Mouse (Mus musculus) myocyte (in vitro differentiated cells): ENCODE measurements at regions not wholly inside any gene's neighbourhood (a gene's known extent, or its start where the extent isn't known, plus 50 kb on each side); places are given as distances from the start of the nearest gene placed in this dataset.

Experiments
- H3K27me3 ChIP-seq: one replicate; pipeline ENCODE4 v1.6.1; 2011; ENCODE audit not compliant: control insufficient read depth, insufficient read depth, insufficient read length
- H3K36me3 ChIP-seq: one replicate; pipeline ENCODE4 v1.6.1; 2011; ENCODE audit not compliant: control insufficient read depth, insufficient read depth
- H3K4me2 ChIP-seq: one replicate; pipeline ENCODE4 v1.6.1; 2011; ENCODE audit warnings: low read depth, control low read depth
- H3K4me3 ChIP-seq: one replicate; pipeline ENCODE4 v1.5.1; 2011; ENCODE audit warnings: mild to moderate bottlenecking, control low read depth, moderate library complexity
- H3K79me2 ChIP-seq: one replicate; pipeline ENCODE4 v1.6.1; 2011; ENCODE audit not compliant: control insufficient read depth, insufficient read depth
- H3ac ChIP-seq: one replicate; pipeline ENCODE4 v1.6.1; 2011; ENCODE audit not compliant: control insufficient read depth, insufficient read length
- CEBPB ChIP-seq: IDR thresholded peaks from 2 replicates; pipeline ENCODE4 v1.6.1; 2011; ENCODE audit warnings: mild to moderate bottlenecking, moderate library complexity; ENCODE audit not compliant: poor library complexity, insufficient read depth, severe bottlenecking
- E2F4 ChIP-seq: IDR thresholded peaks from one replicate; pipeline ENCODE4 v1.6.1; 2011; ENCODE audit warnings: mild to moderate bottlenecking, control low read depth, moderate library complexity; ENCODE audit not compliant: insufficient read depth
- MAX ChIP-seq: IDR thresholded peaks from one replicate; pipeline ENCODE4 v1.6.1; 2011; ENCODE audit warnings: low read depth, mild to moderate bottlenecking, control low read depth
- MYOD1 ChIP-seq, 3 experiments: IDR thresholded peaks; one replicate each; pipeline ENCODE4 v1.6.1; 2011; ENCODE audit warnings: control low read depth in 2 of 3, low read depth in 2 of 3, mild to moderate bottlenecking in 2 of 3, moderate library complexity in 1 of 3; ENCODE audit not compliant: insufficient read length in 2 of 3, control insufficient read depth in 1 of 3
- MYOG ChIP-seq, 3 experiments: IDR thresholded peaks; one replicate each; pipeline ENCODE4 v1.6.1; 2011; ENCODE audit warnings: control low read depth in 2 of 3, low read depth in 2 of 3, mild to moderate bottlenecking in 2 of 3; ENCODE audit not compliant: insufficient read length in 2 of 3, control insufficient read depth in 1 of 3, insufficient read depth in 1 of 3
- POLR2A ChIP-seq: IDR thresholded peaks from one replicate; pipeline ENCODE4 v1.6.1; 2011; ENCODE audit warnings: low read depth, mild to moderate bottlenecking, control low read depth, moderate library complexity; ENCODE audit not compliant: insufficient read length
- POLR2AphosphoS2 ChIP-seq: IDR thresholded peaks from one replicate; pipeline ENCODE4 v1.6.1; 2011; ENCODE audit warnings: low read depth, control low read depth; ENCODE audit not compliant: insufficient read length
- REST ChIP-seq: IDR thresholded peaks from one replicate; pipeline ENCODE4 v1.6.1; 2011; ENCODE audit warnings: mild to moderate bottlenecking, control low read depth, moderate library complexity; ENCODE audit not compliant: insufficient read depth, insufficient read length
- SRF ChIP-seq: IDR thresholded peaks from one replicate; pipeline ENCODE4 v1.6.1; 2011; ENCODE audit warnings: low read depth; ENCODE audit not compliant: control insufficient read depth, insufficient read length
- TCF12 ChIP-seq: IDR thresholded peaks from one replicate; pipeline ENCODE4 v1.6.1; 2011; ENCODE audit warnings: mild to moderate bottlenecking, control low read depth; ENCODE audit not compliant: poor library complexity, insufficient read depth, severe bottlenecking
- TCF3 ChIP-seq: IDR thresholded peaks from one replicate; pipeline ENCODE4 v1.6.1; 2011; ENCODE audit warnings: low read depth, control low read depth; ENCODE audit not compliant: insufficient read length
- USF1 ChIP-seq: IDR thresholded peaks from one replicate; pipeline ENCODE4 v1.6.1; 2011; ENCODE audit warnings: low read depth, mild to moderate bottlenecking, control low read depth, moderate library complexity

DNA sequence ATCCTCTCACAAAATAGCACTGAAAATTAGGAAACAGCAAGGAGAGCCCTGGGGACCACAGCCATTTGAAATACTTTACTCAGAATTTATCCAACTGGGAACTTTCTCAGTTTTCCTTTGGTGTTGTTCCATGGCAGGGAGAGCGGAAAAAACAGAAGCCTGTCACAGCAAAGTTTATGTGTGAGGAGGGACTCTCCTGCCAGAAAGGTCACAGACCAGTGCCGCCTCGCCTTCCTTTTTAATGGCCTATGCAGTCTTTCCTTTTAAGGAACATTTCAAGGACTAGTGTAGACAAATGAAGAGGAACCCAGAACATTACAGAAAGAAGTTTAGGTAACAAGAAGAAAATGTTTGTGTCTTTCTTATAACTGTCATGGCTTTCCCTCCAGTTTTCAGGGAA, 406.3 kb upstream of the Gm11114 start:
- no peak overlapping the region for H3ac ChIP-seq
- no peaks in the 10 kb centered on the region for H3K27me3 ChIP-seq
- no peaks in the 10 kb centered on the region for H3K79me2 ChIP-seq
- TF ChIP-seq CEBPB (no peak), TCF3 (no peak)
- H3K4me3 ChIP-seq = no peak overlapping the region
- H3K4me2 ChIP-seq = no peak overlapping the region
- H3K36me3 ChIP-seq = no peaks in the 10 kb centered on the region

DNA sequence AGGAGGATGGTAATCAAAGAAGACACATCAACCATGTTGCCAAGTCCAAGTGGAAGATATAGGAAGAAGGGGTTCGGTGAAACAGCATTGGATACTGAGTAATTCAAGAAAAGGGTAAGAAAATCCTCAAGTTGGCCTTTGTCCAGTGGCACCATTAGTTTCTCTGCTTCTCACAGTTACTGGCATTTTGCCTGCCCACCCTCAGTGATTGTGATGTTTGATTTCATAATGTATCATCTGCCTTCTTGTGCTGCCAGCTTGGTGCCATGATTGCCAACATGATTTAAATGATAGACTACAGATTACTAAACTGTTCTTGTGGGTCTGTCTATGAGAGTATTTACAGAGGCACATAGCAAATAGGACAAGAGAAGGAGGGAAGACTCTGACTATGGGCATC, 399.3 kb upstream of the Gm11114 start:
- Histone ChIP-seq H3K79me2 (no peaks in the 10 kb centered on the region), H3K4me3 (no peak overlapping the region)
- TF ChIP-seq TCF3 (no peak), SRF (no peak), USF1 (no peak), CEBPB (no peak), TCF12 (no peak), POLR2AphosphoS2 (no peak), MAX (no peak), REST (no peak), POLR2A (no peak), MYOD1 (IDR thresholded peaks at IDR 0.05; ENCODE audit: control insufficient read depth in 1 of 3, insufficient read length in 2 of 3, low read depth in 2 of 3) (no peak), E2F4 (no peak), MYOG (IDR thresholded peaks at IDR 0.05; ENCODE audit: control insufficient read depth in 1 of 3, insufficient read depth in 1 of 3, insufficient read length in 2 of 3, low read depth in 2 of 3) (no peak)

DNA sequence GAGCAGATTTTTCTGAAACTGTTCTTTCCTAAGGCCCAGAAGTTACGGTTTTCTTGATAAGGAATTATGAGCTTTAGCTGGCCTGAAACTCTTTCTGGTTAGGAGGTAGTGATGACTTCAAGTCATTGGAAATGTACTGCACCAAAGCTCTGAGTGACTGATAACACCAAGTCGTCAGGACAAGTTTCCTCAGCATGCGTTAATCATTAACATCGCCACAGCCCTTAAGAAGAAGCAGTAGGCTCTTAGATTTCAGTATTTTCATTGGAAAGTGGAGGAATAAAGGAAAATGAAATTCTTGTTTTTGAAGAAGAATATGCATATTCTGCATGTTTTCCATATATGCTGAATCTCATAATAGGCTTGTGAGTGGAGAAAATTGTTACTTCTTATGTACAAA, 390.3 kb upstream of the Gm11114 start:
- H3K36me3 ChIP-seq = no peaks in the 10 kb centered on the region
- TF ChIP-seq MAX (no peak), MYOG (IDR thresholded peaks at IDR 0.05; ENCODE audit: control insufficient read depth in 1 of 3, insufficient read depth in 1 of 3, insufficient read length in 2 of 3, low read depth in 2 of 3) (no peak), REST (no peak), SRF (no peak), TCF12 (no peak), POLR2AphosphoS2 (no peak), USF1 (no peak)
- H3K79me2 ChIP-seq = no peaks in the 10 kb centered on the region
- H3K27me3 ChIP-seq = no peaks in the 10 kb centered on the region
- no peak overlapping the region for H3ac ChIP-seq
- no peak overlapping the region for H3K4me2 ChIP-seq
- no peak overlapping the region for H3K4me3 ChIP-seq

More for the DNA sequence above, 399.3 kb upstream of the Gm11114 start:
- Histone ChIP-seq H3ac (no peak overlapping the region), H3K4me2 (no peak overlapping the region), H3K36me3 (no peaks in the 10 kb centered on the region), H3K27me3 (no peaks in the 10 kb centered on the region)

DNA sequence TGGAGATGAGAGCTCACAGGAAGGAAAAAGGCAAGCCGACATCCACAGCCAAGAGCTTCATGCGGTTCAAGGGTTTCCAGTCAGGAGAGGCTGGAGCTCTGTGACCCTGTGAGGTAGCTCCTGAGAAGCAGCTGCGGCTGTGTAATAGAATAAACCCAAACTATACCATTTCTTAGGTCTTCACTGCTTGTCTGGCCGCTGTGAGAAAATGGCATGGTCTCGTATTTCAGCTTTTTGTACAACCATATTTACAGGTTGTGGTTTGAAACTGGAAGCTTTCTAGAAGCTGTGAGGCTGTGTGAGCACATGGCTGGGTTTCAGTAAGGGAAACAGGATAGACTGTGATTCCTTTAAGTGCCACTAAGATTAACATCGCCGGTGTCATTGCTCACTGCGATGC, 388.6 kb upstream of the Gm11114 start:
- Histone ChIP-seq H3K27me3 (no peaks in the 10 kb centered on the region), H3ac (no peak overlapping the region), H3K36me3 (no peaks in the 10 kb centered on the region), H3K4me3 (no peak overlapping the region), H3K79me2 (no peaks in the 10 kb centered on the region), H3K4me2 (peak overlapping the region; percentile 45)
- TF ChIP-seq CEBPB (no peak), MYOD1 (IDR thresholded peaks at IDR 0.05; ENCODE audit: control insufficient read depth in 1 of 3, insufficient read length in 2 of 3, low read depth in 2 of 3) (no peak), TCF3 (no peak), MYOG (IDR thresholded peaks at IDR 0.05; ENCODE audit: control insufficient read depth in 1 of 3, insufficient read depth in 1 of 3, insufficient read length in 2 of 3, low read depth in 2 of 3) (no peak), REST (no peak), SRF (no peak), TCF12 (no peak), POLR2A (no peak), POLR2AphosphoS2 (no peak), USF1 (no peak), E2F4 (no peak), MAX (no peak)

DNA sequence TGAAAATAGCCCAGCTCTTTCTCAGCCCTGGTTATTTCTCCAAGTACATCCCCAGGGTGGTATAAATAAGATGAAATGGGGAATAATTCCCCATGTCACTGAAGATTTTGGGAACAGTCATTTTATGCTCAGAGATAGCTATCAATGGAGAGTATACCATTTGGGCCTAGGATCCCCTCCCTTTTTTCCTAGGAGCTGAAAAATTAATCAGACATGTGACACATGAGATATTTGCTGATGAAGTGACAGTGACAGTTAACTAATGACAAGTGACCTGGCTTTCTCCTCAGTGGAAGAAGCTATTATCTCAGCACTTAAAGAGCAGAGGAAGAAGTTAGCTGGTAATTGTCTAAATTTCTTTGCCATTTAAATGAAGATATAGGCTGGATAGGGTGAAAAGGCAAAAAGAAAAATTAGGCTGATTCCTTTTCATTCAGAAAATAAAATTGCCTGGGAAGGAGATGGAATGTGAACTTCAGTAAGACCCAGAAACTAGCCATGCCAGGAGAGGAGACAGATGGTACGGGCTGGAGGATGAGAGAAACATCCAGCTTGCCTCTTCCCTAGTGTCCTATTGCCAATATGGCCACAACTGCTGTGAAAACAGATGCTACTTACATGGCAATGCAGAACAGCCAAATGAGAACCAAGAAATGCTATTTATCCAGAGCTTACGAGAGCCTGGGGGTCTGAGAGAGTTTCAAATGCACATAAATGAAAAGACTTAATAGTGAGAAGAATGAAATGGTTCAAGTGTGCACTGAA, 376.1 kb upstream of the Gm11114 start:
- TF ChIP-seq TCF12 (no peak), POLR2AphosphoS2 (no peak), SRF (no peak), MAX (no peak), USF1 (no peak), TCF3 (no peak), MYOG (IDR thresholded peaks at IDR 0.05; ENCODE audit: control insufficient read depth in 1 of 3, insufficient read depth in 1 of 3, insufficient read length in 2 of 3, low read depth in 2 of 3) (no peak), MYOD1 (IDR thresholded peaks at IDR 0.05; ENCODE audit: control insufficient read depth in 1 of 3, insufficient read length in 2 of 3, low read depth in 2 of 3) (no peak), REST (no peak), CEBPB (no peak), E2F4 (no peak), POLR2A (no peak)
- no peaks in the 10 kb centered on the region for H3K27me3 ChIP-seq
- H3K79me2 ChIP-seq = no peaks in the 10 kb centered on the region
- no peak overlapping the region for H3K4me3 ChIP-seq
- no peak overlapping the region for H3ac ChIP-seq
- H3K4me2 ChIP-seq = no peak overlapping the region
- H3K36me3 ChIP-seq = no peaks in the 10 kb centered on the region
